Mouse (Mus musculus) ES-Bruce4 (cell line): ENCODE measurements at regions not wholly inside any gene's neighbourhood (a gene's known extent, or its start where the extent isn't known, plus 50 kb on each side); places are given as distances from the start of the nearest gene placed in this dataset.
"Not testable (repeated sequence)": the region's sequence is repeated elsewhere in the genome, so short reads cannot be mapped to it uniquely, and the experiment has no call there.

Experiments
- H3K27ac ChIP-seq: 2 replicates; pipeline ENCODE4 v1.5.1; 2012; ENCODE audit warnings: low read length, inconsistent platforms; ENCODE audit not compliant: insufficient read depth
- H3K27me3 ChIP-seq: 2 replicates; pipeline ENCODE4 v1.6.1; 2012; ENCODE audit warnings: mild to moderate bottlenecking, low read length, inconsistent platforms; ENCODE audit not compliant: control insufficient read depth, poor library complexity, insufficient read depth, severe bottlenecking
- H3K36me3 ChIP-seq: 2 replicates; pipeline ENCODE4 v1.6.1; 2012; ENCODE audit warnings: inconsistent platforms, mild to moderate bottlenecking, low read length, moderate library complexity; ENCODE audit not compliant: control insufficient read depth, poor library complexity, insufficient read depth, severe bottlenecking
- H3K4me1 ChIP-seq: one replicate; pipeline ENCODE4 v1.8.1; 2011; ENCODE audit warnings: low read length; ENCODE audit not compliant: control insufficient read depth, insufficient read depth
- H3K4me3 ChIP-seq: 2 replicates; pipeline ENCODE4 v1.5.1; 2011; ENCODE audit warnings: low read depth, mild to moderate bottlenecking, low read length
- H3K9ac ChIP-seq: 2 replicates; pipeline ENCODE4 v1.6.1; 2012; ENCODE audit warnings: low read depth, mild to moderate bottlenecking, inconsistent platforms; ENCODE audit not compliant: poor library complexity, severe bottlenecking
- H3K9me3 ChIP-seq: replicated peaks from 2 replicates; pipeline ENCODE4 v1.6.1; 2012; ENCODE audit warnings: mild to moderate bottlenecking, low read length, inconsistent platforms; ENCODE audit not compliant: control insufficient read depth, poor library complexity, insufficient read depth, severe bottlenecking
- CTCF ChIP-seq: IDR thresholded peaks from one replicate; pipeline ENCODE4 v1.8.1; 2011; ENCODE audit warnings: low read depth, low read length
- EP300 ChIP-seq: IDR thresholded peaks from 2 replicates; pipeline ENCODE4 v1.6.1; 2011; ENCODE audit warnings: low read depth, low read length; ENCODE audit not compliant: insufficient read depth
- POLR2A ChIP-seq: IDR thresholded peaks from one replicate; pipeline ENCODE4 v1.8.1; 2011; ENCODE audit warnings: low read length; ENCODE audit not compliant: insufficient read depth

- no peaks in the 10 kb centered on the region for H3K9me3 ChIP-seq
- H3K36me3 ChIP-seq = no peaks in the 10 kb centered on the region
- TF ChIP-seq CTCF (no peak), POLR2A (no peak), EP300 (no peak)
- no peak overlapping the region for H3K27ac ChIP-seq
- no peaks in the 10 kb centered on the region for H3K27me3 ChIP-seq
- no peak overlapping the region for H3K9ac ChIP-seq
- H3K4me1 ChIP-seq = no peaks in the 10 kb centered on the region
- no peak overlapping the region for H3K4me3 ChIP-seq
Measured at GRCm38 (mm10) chr12:115691801-115692200, 355.7 kb upstream of the Zfp386 start.

GRCm38 (mm10) chr12:115709813-115710212 lies 337.7 kb upstream of the Zfp386 start:
- H3K36me3 ChIP-seq, H3K27me3 ChIP-seq, H3K4me3 ChIP-seq, H3K27ac ChIP-seq, H3K4me1 ChIP-seq, H3K9ac ChIP-seq, H3K9me3 ChIP-seq: not testable (repeated sequence)

- not testable (repeated sequence) for H3K9me3 ChIP-seq, H3K36me3 ChIP-seq, H3K27me3 ChIP-seq, H3K4me3 ChIP-seq, H3K4me1 ChIP-seq, H3K9ac ChIP-seq, H3K27ac ChIP-seq
Measured at GRCm38 (mm10) chr12:115742039-115742438, 305.5 kb upstream of the Zfp386 start.

GRCm38 (mm10) chr12:115749586-115749985 lies 297.9 kb upstream of the Zfp386 start:
- H3K27me3 ChIP-seq, H3K9ac ChIP-seq, H3K27ac ChIP-seq, H3K9me3 ChIP-seq, H3K4me1 ChIP-seq, H3K4me3 ChIP-seq, H3K36me3 ChIP-seq: not testable (repeated sequence)

- H3K4me1 ChIP-seq, H3K36me3 ChIP-seq, H3K9ac ChIP-seq, H3K9me3 ChIP-seq, H3K27ac ChIP-seq, H3K4me3 ChIP-seq, H3K27me3 ChIP-seq: not testable (repeated sequence)
Measured at GRCm38 (mm10) chr12:115753135-115753534, 294.4 kb upstream of the Zfp386 start.

- not testable (repeated sequence) for H3K9me3 ChIP-seq
Measured at GRCm38 (mm10) chr12:115757526-115757925, 290.0 kb upstream of the Zfp386 start.

GRCm38 (mm10) chr12:115759041-115759440 lies 288.5 kb upstream of the Zfp386 start:
- H3K4me1 ChIP-seq, H3K9me3 ChIP-seq, H3K27me3 ChIP-seq, H3K4me3 ChIP-seq, H3K27ac ChIP-seq, H3K36me3 ChIP-seq, H3K9ac ChIP-seq: not testable (repeated sequence)

More at GRCm38 (mm10) chr12:115757526-115757925, 290.0 kb upstream of the Zfp386 start:
- H3K4me1 ChIP-seq, H3K4me3 ChIP-seq, H3K36me3 ChIP-seq, H3K27ac ChIP-seq, H3K9ac ChIP-seq, H3K27me3 ChIP-seq: not testable (repeated sequence)

GRCm38 (mm10) chr12:115761766-115762165 lies 285.8 kb upstream of the Zfp386 start:
- not testable (repeated sequence) for H3K27ac ChIP-seq, H3K9ac ChIP-seq, H3K27me3 ChIP-seq, H3K9me3 ChIP-seq, H3K36me3 ChIP-seq, H3K4me1 ChIP-seq, H3K4me3 ChIP-seq

- not testable (repeated sequence) for H3K4me3 ChIP-seq, H3K27me3 ChIP-seq, H3K4me1 ChIP-seq, H3K27ac ChIP-seq, H3K9me3 ChIP-seq, H3K9ac ChIP-seq, H3K36me3 ChIP-seq
Measured at GRCm38 (mm10) chr12:115764939-115765479, 282.5 kb upstream of the Zfp386 start.

- not testable (repeated sequence) for H3K27me3 ChIP-seq, H3K9ac ChIP-seq, H3K4me3 ChIP-seq, H3K9me3 ChIP-seq, H3K4me1 ChIP-seq, H3K27ac ChIP-seq, H3K36me3 ChIP-seq
Measured at GRCm38 (mm10) chr12:115771176-115771575, 276.3 kb upstream of the Zfp386 start.
